Mouse (Mus musculus) MEL (cell line): ENCODE measurements around the gene Ptpn12.

Source experiments
- GATA1 ChIP-seq: IDR thresholded peaks from 2 replicates; pipeline ENCODE4 v1.6.1; 2011; ENCODE audit warnings: low read depth, low read length, improper control_type of control experiment
- MAX ChIP-seq: IDR thresholded peaks from 2 replicates; pipeline ENCODE4 v1.6.1; 2011; ENCODE audit warnings: low read length, improper control_type of control experiment
- TAL1 ChIP-seq: IDR thresholded peaks from 2 replicates; pipeline ENCODE4 v1.6.1; 2012; ENCODE audit warnings: mild to moderate bottlenecking, inconsistent platforms, low read length, moderate library complexity, mixed read lengths
- UBTF ChIP-seq: IDR thresholded peaks from 2 replicates; pipeline ENCODE4 v1.6.1; 2012; ENCODE audit warnings: low read depth, mild to moderate bottlenecking, inconsistent platforms, low read length, improper control_type of control experiment, moderate library complexity, borderline replicate concordance; ENCODE audit not compliant: insufficient read depth

DNA sequence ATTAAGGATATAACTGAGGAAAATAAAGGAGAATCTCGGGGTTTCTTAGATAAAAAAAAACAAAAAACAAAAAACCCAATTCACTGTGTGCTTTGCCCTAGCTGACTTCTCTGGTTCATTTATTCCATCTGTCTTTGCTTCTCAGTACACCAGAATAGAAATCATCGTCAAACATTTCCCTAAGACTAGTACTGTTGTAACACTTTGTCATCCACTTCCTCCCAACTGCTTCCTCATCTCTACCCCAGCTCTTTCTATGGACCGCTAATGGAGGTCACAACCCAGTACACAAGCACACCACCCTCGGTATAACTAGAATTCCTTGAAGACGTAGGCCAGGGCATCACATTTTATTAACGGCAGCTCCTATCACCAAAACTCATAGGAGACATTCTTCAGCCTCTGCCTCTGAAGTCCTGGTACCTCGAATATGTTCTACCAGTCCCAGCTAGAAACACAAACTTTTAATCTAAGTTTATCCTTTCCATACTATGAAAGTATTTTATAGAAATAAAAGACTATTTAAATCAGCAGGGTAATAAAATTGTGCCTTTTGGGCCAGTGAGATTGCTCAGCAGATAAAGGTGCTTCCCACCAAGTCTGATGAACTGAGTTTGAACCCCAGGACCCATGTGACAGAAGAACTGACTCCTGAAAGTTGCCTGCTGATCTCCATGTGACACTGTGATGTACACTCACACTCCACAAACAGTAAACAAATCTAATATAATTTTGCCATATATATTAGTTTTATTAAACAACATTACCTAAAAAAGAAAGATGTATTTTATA, 19.8 kb downstream of the Ptpn12 start:
- no peak for TF ChIP-seq UBTF
- peak; percentile 57; the same call in 1 of the 2 replicates for TF ChIP-seq GATA1
- TF ChIP-seq TAL1 = no peak
- no peak; the same call in 1 of the 2 replicates for TF ChIP-seq MAX
